8 mouse cellular contexts compared by ENCODE assay signal in the genomic region with DNA sequence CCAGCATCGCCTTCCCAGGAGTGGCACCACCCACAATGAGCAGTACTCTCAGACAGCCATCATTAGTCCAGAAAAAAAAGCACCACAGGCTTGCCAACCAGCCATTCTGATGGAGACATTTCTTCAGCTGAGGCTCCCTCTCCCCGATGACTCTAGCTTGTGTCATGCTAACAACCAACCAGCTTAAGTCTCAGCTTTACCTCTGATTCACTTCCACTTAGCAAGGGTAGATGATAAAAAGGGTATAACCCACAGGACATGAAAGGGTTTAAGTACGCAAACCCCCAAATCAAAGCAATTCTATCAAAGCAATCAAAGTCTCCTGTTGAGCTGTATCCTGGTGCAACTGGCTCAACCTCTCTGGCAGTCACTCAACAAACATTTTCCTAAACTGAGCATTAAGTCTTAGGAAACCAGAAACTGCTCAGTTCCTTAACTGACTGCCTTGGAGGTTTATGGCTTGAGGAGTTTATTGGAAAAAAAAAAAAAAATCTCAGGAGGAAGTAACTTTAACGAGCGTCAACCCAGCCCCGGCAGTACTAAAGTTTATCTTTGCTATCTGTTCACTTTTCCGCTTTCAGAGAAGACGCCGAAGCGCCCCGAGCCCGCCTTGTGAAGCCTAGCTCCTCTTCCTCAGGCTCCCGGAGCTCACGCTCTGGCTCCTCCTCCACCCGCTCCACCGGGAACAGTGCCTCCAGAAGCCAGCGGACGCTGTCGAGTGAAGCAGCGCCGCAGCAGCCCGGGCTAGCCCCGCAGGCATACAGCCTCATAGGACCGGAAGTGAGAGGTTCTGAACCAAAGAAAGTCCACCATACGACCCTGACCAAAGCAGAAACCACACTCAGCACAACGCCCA. TPM values are rescaled to one million over a fixed set of nuclear protein-coding genes. Genes with fewer than 3 reads are reported as not detected.
DNase-seq lines count a peak whose midpoint lies in the region; ATAC-seq and TF ChIP-seq lines count a peak whose summit lies in the region.

No protein-coding gene starts in this region.

- no peaks in the 10 kb centered on the region for H3K27me3 ChIP-seq in intestine, embryonic 14.5 days (replicated peaks; ENCODE audit: control insufficient read depth, insufficient read depth, low read length)
- no peaks in the 10 kb centered on the region for H3K27me3 ChIP-seq in liver, postnatal 0 days (ENCODE audit: insufficient read depth, low read length)

- peak; percentile 76 for ATAC-seq in CD4-positive, CD25-positive, alpha-beta regulatory T cell, adult 4 months
- peak; percentile 43; the same call in 1 of the 2 replicates for ATAC-seq in intestine, embryonic 14.5 days (replicated peaks; ENCODE audit: low FRiP score, low TSS enrichment, low read depth)
- peak; percentile 43 for ATAC-seq in liver, postnatal 0 days
- peak; percentile 25; the same call in 1 of the 2 replicates for ATAC-seq in neutrophil, adult 5-6 weeks (ENCODE audit: extremely low read depth, insufficient number of reproducible peaks, low FRiP score, poor library complexity, severe bottlenecking)

- no peak overlapping the region for H3K4me3 ChIP-seq in intestine, embryonic 14.5 days (ENCODE audit: low read depth, low read length)
- H3K4me3 ChIP-seq in liver, postnatal 0 days (ENCODE audit: low read depth, low read length), result peak overlapping the region; percentile 28

- DNase-seq in adrenal gland, adult 2 months, result peak; percentile 75
- peak; percentile 58 for DNase-seq in gastrocnemius, postnatal 25 days
- DNase-seq in intestine, embryonic 14.5 days (ENCODE audit: low spot score), result no peak
- DNase-seq in liver, postnatal 0 days, result peak; percentile 49
- DNase-seq in layer of hippocampus, postnatal 36 days, result no peak
- no peak for DNase-seq in right cerebral cortex, postnatal 25 days

- H3K4me2 ChIP-seq in intestine, embryonic 14.5 days (ENCODE audit: low read length), result peak overlapping the region; percentile 33
- peak overlapping the region; percentile 72 for H3K4me2 ChIP-seq in liver, postnatal 0 days (ENCODE audit: low read depth, low read length)

- no peaks in the 10 kb centered on the region for H3K9me3 ChIP-seq in intestine, embryonic 14.5 days (ENCODE audit: control insufficient read depth, low read length)
- no peaks in the 10 kb centered on the region for H3K9me3 ChIP-seq in liver, postnatal 0 days (ENCODE audit: low read length)

- 38% methylated on average over 26 of the region's 26 CpGs for WGBS in intestine, embryonic 14.5 days
- WGBS in liver, postnatal 0 days (ENCODE audit: insufficient replicate concordance), result 15% methylated on average over 26 of the region's 26 CpGs

- peak overlapping the region; percentile 67 for H3K27ac ChIP-seq in intestine, embryonic 14.5 days (ENCODE audit: low read depth)
- H3K27ac ChIP-seq in liver, postnatal 0 days (ENCODE audit: low read depth), result peak overlapping the region; percentile 81

- no peak for TF ChIP-seq EP300 in liver, postnatal 0 days (IDR thresholded peaks at IDR 0.05; ENCODE audit: low read depth)

- no peak for TF ChIP-seq CTCF in liver, postnatal 0 days (IDR thresholded peaks at IDR 0.05; ENCODE audit: low read depth)

- 0 out of 2 replicates have a peak, but pooled peaks cover 4% of the 10 kb centered on the region for H3K4me1 ChIP-seq in intestine, embryonic 14.5 days (replicated peaks; ENCODE audit: control insufficient read depth, insufficient read depth, low read length)
- peaks cover 20% of the 10 kb centered on the region for H3K4me1 ChIP-seq in liver, postnatal 0 days (ENCODE audit: insufficient read depth)

- 0 out of 2 replicates have a peak overlapping the region, but pooled peaks have one; percentile 10 for H3K9ac ChIP-seq in intestine, embryonic 14.5 days (ENCODE audit: low read length)
- 0 out of 2 replicates have a peak overlapping the region, but pooled peaks have one; percentile 57 for H3K9ac ChIP-seq in liver, postnatal 0 days (replicated peaks)

- peaks cover 22% of the 10 kb centered on the region; the same call in 1 of the 2 replicates for H3K36me3 ChIP-seq in intestine, embryonic 14.5 days (ENCODE audit: control insufficient read depth, insufficient read depth, low read length)
- no peaks in the 10 kb centered on the region for H3K36me3 ChIP-seq in liver, postnatal 0 days (replicated peaks; ENCODE audit: insufficient read depth, low read length)

RNA-seq across cellular contexts. Expression of a gene that starts 18.8 kb away (rescaled TPM):
- 1,000 to 10,000 TPM; 3,203 to 3,707 TPM for polyA plus RNA-seq in CD4-positive, CD25-positive, alpha-beta regulatory T cell, adult 4 months (2017; shearing (Covaris generic))
- total RNA-seq in adrenal gland, adult 2 months (2021), result 1,000 to 10,000 TPM; 1,424 to 4,193 TPM
- polyA plus RNA-seq in adrenal gland, adult 2 months (2012; rRNA removed), result 1,414 and 2,267 TPM in 2 replicates
- 1,000 to 10,000 TPM; 1,183 to 1,197 TPM for total RNA-seq in gastrocnemius, postnatal 25 days (2021)
- 2,647 and 2,698 TPM in 2 replicates for polyA plus RNA-seq in intestine, embryonic 14.5 days (2014; fragmentation: Nextera tagmentation; extraction: Ambion mirVana)
- 750 and 793 TPM in 2 replicates for polyA plus RNA-seq in liver, postnatal 0 days (2015; fragmentation: Nextera tagmentation; extraction: Ambion mirVana)
- 1,488 and 1,684 TPM in 2 replicates for total RNA-seq in neutrophil, adult 5-6 weeks (2017)
- 1,000 to 10,000 TPM; 2,357 to 2,519 TPM for total RNA-seq in layer of hippocampus, postnatal 36 days (2021)

Comparison
In these comparisons a context has a peak if more than half of its experiments do, and no peak if none do; other contexts are left out.
1. ATAC-seq: peak in every context shown above with its lines; median percentile 76 in CD4-positive, CD25-positive, alpha-beta regulatory T cell, adult 4 months; 43 in intestine, embryonic 14.5 days; 43 in liver, postnatal 0 days; 25 in neutrophil, adult 5-6 weeks.
2. DNase-seq: peak in adrenal gland, adult 2 months (single experiment), gastrocnemius, postnatal 25 days (single experiment) and liver, postnatal 0 days (single experiment); none in intestine, embryonic 14.5 days (single experiment), layer of hippocampus, postnatal 36 days (0 of 2) and right cerebral cortex, postnatal 25 days (single experiment).